Mouse (Mus musculus): ENCODE measurements around the gene Pithd1. TPM values are rescaled to one million over a fixed set of nuclear protein-coding genes. Genes with fewer than 3 reads are reported as not detected.

The Pithd1 gene
- polyA plus RNA-seq, 1 experiment from 2014 or later = 70.0 TPM

DNA sequence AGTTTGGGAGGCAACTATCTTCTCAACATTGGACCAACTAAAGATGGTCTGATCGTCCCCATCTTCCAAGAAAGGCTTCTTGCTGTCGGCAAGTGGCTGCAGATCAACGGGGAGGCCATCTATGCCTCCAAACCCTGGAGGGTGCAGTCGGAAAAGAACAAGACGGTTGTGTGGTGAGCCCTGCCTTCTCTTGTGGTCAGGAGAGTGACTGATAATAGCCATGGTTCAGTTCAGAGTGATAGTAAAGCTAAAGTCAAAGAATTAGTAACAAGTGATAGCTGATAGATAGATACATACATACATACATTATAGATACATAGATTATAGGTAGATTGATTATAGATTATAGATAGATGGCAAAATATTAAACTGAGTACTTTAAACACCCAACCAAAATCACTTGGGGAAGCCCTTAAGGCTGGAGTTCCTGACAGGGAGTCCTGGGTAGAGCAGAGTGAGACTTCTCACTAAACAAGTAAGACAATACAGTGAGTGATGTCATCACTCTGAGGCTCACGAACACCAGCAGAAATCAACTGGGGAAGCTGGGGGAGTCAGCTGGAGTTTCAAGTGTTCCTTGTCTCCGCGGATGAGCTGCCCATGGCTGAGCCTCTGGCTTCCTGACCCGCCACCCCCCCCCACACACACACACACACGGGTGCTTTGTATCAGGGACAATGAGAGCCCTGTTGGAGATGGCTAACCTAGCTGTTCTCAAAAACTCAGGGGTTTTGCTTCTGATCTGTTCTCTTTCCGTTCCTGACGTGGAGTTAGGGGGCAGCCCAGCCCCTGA is 52.2 kb downstream of the Pithd1 start:
- no peak overlapping the region for H3K4me3 ChIP-seq (replicated peaks; ENCODE audit: low read depth, low read length)
- DNase-seq = no peak
- H3K9me3 ChIP-seq (ENCODE audit: control insufficient read depth, low read length) = no peaks in the 10 kb centered on the region
- H3K27me3 ChIP-seq (ENCODE audit: control insufficient read depth, insufficient read depth, low read length) = no peaks in the 10 kb centered on the region
- no peaks in the 10 kb centered on the region for H3K4me1 ChIP-seq (ENCODE audit: control insufficient read depth, insufficient read depth, low read length)
- no peak overlapping the region for H3K4me2 ChIP-seq (ENCODE audit: low read length)
- no peak overlapping the region for H3K27ac ChIP-seq (replicated peaks; ENCODE audit: low read depth, low read length)
- WGBS = 46% methylated on average over 12 of the region's 12 CpGs
- no peak overlapping the region for H3K9ac ChIP-seq (replicated peaks; ENCODE audit: low read length)
- no peak for ATAC-seq (ENCODE audit: low FRiP score, low TSS enrichment)
- H3K36me3 ChIP-seq (ENCODE audit: control insufficient read depth, insufficient read depth, low read length) = peaks cover 60% of the 10 kb centered on the region

DNA sequence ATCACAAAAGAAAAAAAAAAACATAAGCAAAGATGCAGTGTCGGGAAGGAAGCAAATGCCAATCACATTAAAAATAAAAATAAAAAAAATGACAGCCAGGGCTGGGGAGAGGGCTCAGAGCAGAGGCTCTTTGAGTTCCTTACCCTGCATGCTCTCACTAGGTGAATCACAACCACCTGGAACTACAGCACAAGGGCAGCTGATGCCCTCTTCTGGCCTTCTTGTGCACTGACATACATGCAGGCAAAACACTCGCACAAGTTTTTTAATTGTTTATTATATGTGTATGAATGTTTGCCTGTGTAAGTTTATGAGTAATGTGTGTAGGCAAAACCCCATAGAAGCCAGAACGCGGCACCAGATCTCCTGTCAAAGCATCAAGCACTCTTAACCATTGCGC is 55.2 kb downstream of the Pithd1 start:
- 65% methylated on average over 5 of the region's 5 CpGs for WGBS
- DNase-seq = peak; percentile 61
- Histone ChIP-seq H3K27me3 (ENCODE audit: control insufficient read depth, insufficient read depth, low read length) (no peaks in the 10 kb centered on the region), H3K36me3 (ENCODE audit: control insufficient read depth, insufficient read depth, low read length) (peaks cover 49% of the 10 kb centered on the region), H3K4me3 (replicated peaks; ENCODE audit: low read depth, low read length) (no peak overlapping the region), H3K9me3 (ENCODE audit: control insufficient read depth, low read length) (no peaks in the 10 kb centered on the region), H3K4me1 (ENCODE audit: control insufficient read depth, insufficient read depth, low read length) (no peaks in the 10 kb centered on the region), H3K27ac (replicated peaks; ENCODE audit: low read depth, low read length) (no peak overlapping the region), H3K9ac (replicated peaks; ENCODE audit: low read length) (no peak overlapping the region), H3K4me2 (ENCODE audit: low read length) (no peak overlapping the region)
- no peak for ATAC-seq (ENCODE audit: low FRiP score, low TSS enrichment)

DNA sequence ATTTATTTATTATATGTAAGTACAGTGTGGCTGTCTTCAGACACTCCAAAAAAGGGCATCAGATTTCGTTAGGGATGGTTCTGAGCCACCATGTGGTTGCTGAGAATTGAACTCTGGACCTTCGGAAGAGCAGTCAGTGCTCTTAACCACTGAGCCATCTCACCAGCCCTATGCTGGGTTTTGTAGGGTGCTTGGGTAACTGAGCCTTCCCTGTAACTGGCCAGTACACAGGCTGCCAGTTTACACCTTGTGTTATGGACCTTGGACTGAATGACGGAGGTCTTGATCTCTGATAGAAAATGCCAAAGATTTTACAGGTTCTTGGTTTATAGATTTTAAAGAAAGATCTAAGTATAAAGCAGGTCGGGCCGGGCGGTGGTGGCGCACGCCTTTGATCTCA is 56.8 kb downstream of the Pithd1 start:
- H3K4me3 ChIP-seq (replicated peaks; ENCODE audit: low read depth, low read length) = no peak overlapping the region
- DNase-seq = no peak
- WGBS = 97% methylated on average over 8 of the region's 8 CpGs
- peaks cover 50% of the 10 kb centered on the region for H3K36me3 ChIP-seq (ENCODE audit: control insufficient read depth, insufficient read depth, low read length)
- H3K9ac ChIP-seq (replicated peaks; ENCODE audit: low read length) = no peak overlapping the region
- H3K9me3 ChIP-seq (ENCODE audit: control insufficient read depth, low read length) = no peaks in the 10 kb centered on the region
- no peaks in the 10 kb centered on the region for H3K4me1 ChIP-seq (ENCODE audit: control insufficient read depth, insufficient read depth, low read length)
- no peak overlapping the region for H3K27ac ChIP-seq (replicated peaks; ENCODE audit: low read depth, low read length)
- H3K4me2 ChIP-seq (ENCODE audit: low read length) = no peak overlapping the region
- no peaks in the 10 kb centered on the region for H3K27me3 ChIP-seq (ENCODE audit: control insufficient read depth, insufficient read depth, low read length)
- no peak for ATAC-seq (ENCODE audit: low FRiP score, low TSS enrichment)

- no peaks in the 10 kb centered on the region for H3K9me3 ChIP-seq (ENCODE audit: control insufficient read depth, low read length)
- no peak overlapping the region for H3K9ac ChIP-seq (replicated peaks; ENCODE audit: low read length)
- no peak overlapping the region for H3K27ac ChIP-seq (replicated peaks; ENCODE audit: low read depth, low read length)
- no peaks in the 10 kb centered on the region for H3K27me3 ChIP-seq (ENCODE audit: control insufficient read depth, insufficient read depth, low read length)
- H3K4me1 ChIP-seq (ENCODE audit: control insufficient read depth, insufficient read depth, low read length) = no peaks in the 10 kb centered on the region
- H3K36me3 ChIP-seq (ENCODE audit: control insufficient read depth, insufficient read depth, low read length) = peaks cover 47% of the 10 kb centered on the region
- ATAC-seq (ENCODE audit: low FRiP score, low TSS enrichment) (no peak), DNase-seq (no peak)
- H3K4me2 ChIP-seq (ENCODE audit: low read length) = no peak overlapping the region
- 93% methylated on average over 9 of the region's 9 CpGs for WGBS
- no peak overlapping the region for H3K4me3 ChIP-seq (replicated peaks; ENCODE audit: low read depth, low read length)
Measured at GRCm38 (mm10) chr4:135929828-135930227, 57.2 kb downstream of the Pithd1 start.

GRCm38 (mm10) chr4:135929405-135929804 is 57.7 kb downstream of the Pithd1 start:
- 96% methylated on average over 5 of the region's 5 CpGs for WGBS
- H3K4me3 ChIP-seq (replicated peaks; ENCODE audit: low read depth, low read length) = no peak overlapping the region
- H3K36me3 ChIP-seq (ENCODE audit: control insufficient read depth, insufficient read depth, low read length) = peaks cover 43% of the 10 kb centered on the region

GRCm38 (mm10) chr4:135928376-135928775 is 58.7 kb downstream of the Pithd1 start:
- DNase-seq = no peak
- no peak overlapping the region for H3K9ac ChIP-seq (replicated peaks; ENCODE audit: low read length)
- H3K4me1 ChIP-seq (ENCODE audit: control insufficient read depth, insufficient read depth, low read length) = no peaks in the 10 kb centered on the region
- no peak for ATAC-seq (ENCODE audit: low FRiP score, low TSS enrichment)
- WGBS = 88% methylated on average over 9 of the region's 9 CpGs
- H3K27ac ChIP-seq (replicated peaks; ENCODE audit: low read depth, low read length) = no peak overlapping the region
- H3K36me3 ChIP-seq (ENCODE audit: control insufficient read depth, insufficient read depth, low read length) = peaks cover 38% of the 10 kb centered on the region
- no peak overlapping the region for H3K4me3 ChIP-seq (replicated peaks; ENCODE audit: low read depth, low read length)
- H3K9me3 ChIP-seq (ENCODE audit: control insufficient read depth, low read length) = no peaks in the 10 kb centered on the region
- H3K4me2 ChIP-seq (ENCODE audit: low read length) = no peak overlapping the region
- no peaks in the 10 kb centered on the region for H3K27me3 ChIP-seq (ENCODE audit: control insufficient read depth, insufficient read depth, low read length)

More at GRCm38 (mm10) chr4:135929405-135929804, 57.7 kb downstream of the Pithd1 start:
- Histone ChIP-seq H3K27me3 (ENCODE audit: control insufficient read depth, insufficient read depth, low read length) (no peaks in the 10 kb centered on the region), H3K4me2 (ENCODE audit: low read length) (no peak overlapping the region), H3K9me3 (ENCODE audit: control insufficient read depth, low read length) (no peaks in the 10 kb centered on the region), H3K9ac (replicated peaks; ENCODE audit: low read length) (no peak overlapping the region), H3K27ac (replicated peaks; ENCODE audit: low read depth, low read length) (no peak overlapping the region), H3K4me1 (ENCODE audit: control insufficient read depth, insufficient read depth, low read length) (no peaks in the 10 kb centered on the region)
- no peak for ATAC-seq (ENCODE audit: low FRiP score, low TSS enrichment)
- DNase-seq = no peak

DNA sequence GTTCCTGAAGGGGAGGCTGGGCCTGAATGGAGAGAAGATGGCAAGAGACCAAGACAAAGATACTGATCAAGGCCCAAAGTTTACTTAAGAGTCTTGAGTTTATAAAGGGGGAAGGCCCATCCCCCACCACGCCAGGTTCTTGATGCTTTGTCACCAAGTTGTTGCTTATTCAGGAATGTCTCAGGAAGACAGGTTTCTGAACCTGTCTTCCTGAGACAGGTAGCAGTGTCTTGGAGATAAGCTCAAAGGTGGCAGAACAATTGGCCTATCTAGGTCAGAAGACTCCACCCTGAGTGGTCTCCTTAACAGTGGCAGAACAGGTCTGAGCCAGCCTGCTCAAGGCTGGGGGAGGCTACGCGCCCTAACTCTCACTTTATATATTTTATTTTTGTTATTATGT is 60.2 kb downstream of the Pithd1 start:
- H3K9ac ChIP-seq (replicated peaks; ENCODE audit: low read length) = no peak overlapping the region
- H3K9me3 ChIP-seq (ENCODE audit: control insufficient read depth, low read length) = no peaks in the 10 kb centered on the region
- H3K27me3 ChIP-seq (ENCODE audit: control insufficient read depth, insufficient read depth, low read length) = no peaks in the 10 kb centered on the region
- peaks cover 35% of the 10 kb centered on the region for H3K36me3 ChIP-seq (ENCODE audit: control insufficient read depth, insufficient read depth, low read length)
- H3K4me1 ChIP-seq (ENCODE audit: control insufficient read depth, insufficient read depth, low read length) = peaks cover 5% of the 10 kb centered on the region
- 87% methylated on average over 3 of the region's 3 CpGs for WGBS
- DNase-seq (no peak), ATAC-seq (ENCODE audit: low FRiP score, low TSS enrichment) (no peak)
- no peak overlapping the region for H3K4me2 ChIP-seq (ENCODE audit: low read length)
- no peak overlapping the region for H3K27ac ChIP-seq (replicated peaks; ENCODE audit: low read depth, low read length)
- no peak overlapping the region for H3K4me3 ChIP-seq (replicated peaks; ENCODE audit: low read depth, low read length)

GRCm38 (mm10) chr4:135926195-135926808 is 60.8 kb downstream of the Pithd1 start:
- Histone ChIP-seq H3K4me2 (ENCODE audit: low read length) (no peak overlapping the region), H3K9ac (replicated peaks; ENCODE audit: low read length) (no peak overlapping the region), H3K4me3 (replicated peaks; ENCODE audit: low read depth, low read length) (no peak overlapping the region), H3K36me3 (ENCODE audit: control insufficient read depth, insufficient read depth, low read length) (peaks cover 34% of the 10 kb centered on the region), H3K27me3 (ENCODE audit: control insufficient read depth, insufficient read depth, low read length) (no peaks in the 10 kb centered on the region), H3K4me1 (ENCODE audit: control insufficient read depth, insufficient read depth, low read length) (peaks cover 8% of the 10 kb centered on the region), H3K27ac (replicated peaks; ENCODE audit: low read depth, low read length) (no peak overlapping the region), H3K9me3 (ENCODE audit: control insufficient read depth, low read length) (no peaks in the 10 kb centered on the region)
- 90% methylated on average over 10 of the region's 10 CpGs for WGBS
- DNase-seq = no peak
- no peak for ATAC-seq (ENCODE audit: low FRiP score, low TSS enrichment)

All from midbrain, embryonic 14.5 days (tissue).